Mouse (Mus musculus): ENCODE results near the gene Abhd13.

DNA sequence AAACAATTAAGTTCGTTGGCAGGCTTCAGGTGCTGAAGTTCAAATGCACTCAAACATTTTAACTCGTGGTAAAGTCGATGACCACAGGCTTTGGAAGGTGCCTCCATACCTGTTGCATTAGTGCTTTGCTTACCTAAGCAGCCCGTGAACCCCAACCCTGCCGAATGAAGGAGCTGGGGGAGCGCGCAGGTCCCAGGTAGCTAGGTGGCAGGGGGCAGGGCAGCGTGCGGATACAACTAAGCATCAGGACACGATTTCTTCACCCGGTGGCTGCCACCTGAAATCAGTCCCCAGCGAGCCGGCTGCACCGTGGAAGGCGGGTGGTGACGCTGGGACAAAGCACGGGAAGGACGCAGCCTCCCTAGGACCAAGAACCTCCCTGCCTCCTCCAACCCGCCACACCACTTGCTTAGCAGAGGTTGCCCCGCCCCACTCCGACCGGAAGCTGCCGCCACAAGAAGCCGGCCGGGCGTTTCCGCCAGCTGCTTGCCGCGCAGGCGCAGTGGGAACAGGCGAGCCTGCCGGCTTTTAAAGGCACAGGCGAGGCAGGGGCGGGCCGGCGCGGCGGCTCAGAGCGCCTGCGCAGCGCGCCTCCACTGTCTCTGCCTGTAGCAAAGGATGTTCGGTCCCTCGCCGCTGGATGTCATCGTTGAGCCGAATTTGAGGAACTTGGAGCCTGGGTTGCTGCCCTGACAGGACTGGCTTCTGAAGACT lies 1.5 kb upstream of the Abhd13 start:
- TF ChIP-seq EP300 (IDR thresholded peaks at IDR 0.05; ENCODE audit: insufficient read depth, low read depth, low read length) (peak; percentile 73; the same call in 1 of the 2 replicates), POLR2A (IDR thresholded peaks at IDR 0.05; ENCODE audit: insufficient read depth, low read depth, low read length) (peak; percentile 52)

All from heart, adult 2 months (tissue).